Mouse (Mus musculus) urinary bladder, postnatal 25 days (tissue): ENCODE measurements around the gene Olfr1002.
"Not testable (repeated sequence)": the region's sequence is repeated elsewhere in the genome, so short reads cannot be mapped to it uniquely, and the experiment has no call there.

Source experiments
- DNase-seq: peaks from one replicate; pipeline ENCODE4 v3.0.0; 2022; ENCODE audit warnings: low spot score

Gene Olfr1002

GRCm38 (mm10) chr2:85650604-85651003 lies at the start of gene Olfr1002:
Gene Olfr1002 (minus strand): TSS chr2:85650704.
- DNase-seq: no peak

- DNase-seq: no peak
Observed at GRCm38 (mm10) chr2:85689131-85689530, 38.6 kb upstream of the Olfr1002 start, which contains the start of gene Olfr1008. Gene Olfr1008 (plus strand): TSS chr2:85689431.

GRCm38 (mm10) chr2:85678667-85679066 lies 28.2 kb upstream of the Olfr1002 start, which contains the start of gene Olfr1006:
Gene Olfr1006 (minus strand): TSS chr2:85678767.
- DNase-seq: no peak

GRCm38 (mm10) chr2:85664355-85664754 lies 13.9 kb upstream of the Olfr1002 start, which contains the start of gene Olfr154:
Gene Olfr154 (minus strand): TSS chr2:85664455.
- DNase-seq: not testable (repeated sequence)

GRCm38 (mm10) chr2:85611803-85612202 lies 38.7 kb downstream of the Olfr1002 start, which contains the start of gene Olfr1000:
Gene Olfr1000 (minus strand): TSS chr2:85611903.
- no peak for DNase-seq
